Mouse (Mus musculus) left cerebral cortex, postnatal 10 days (tissue): ENCODE results near the gene Cirbp. TPM values are rescaled to one million over a fixed set of nuclear protein-coding genes. Genes with fewer than 3 reads are reported as not detected.
"Not testable (repeated sequence)": the region's sequence is repeated elsewhere in the genome, so short reads cannot be mapped to it uniquely, and the experiment has no call there.

Experiments used
- DNase-seq, 2 experiments: peaks; one replicate each; pipeline ENCODE4 v3.0.0; 2021 to 2022; ENCODE audit warnings: low spot score in 2 of 2, mixed read lengths in 1 of 2; ENCODE audit errors: extremely low spot score in 1 of 2
- intact Hi-C: fragments of 180-260 bp; cut with DNase I; formaldehyde crosslinking; loops from one replicate; pipeline ENCODE4 v1.15.1; 2025
- total RNA-seq, 2 experiments: library from RNA; stranded (reverse); gene quantifications; 2 replicates each; pipeline ENCODE4 v1.2.3; 2021

Gene Cirbp
- total RNA-seq, 2 experiments from 2014 or later, result 138 to 151 TPM

- intact Hi-C loops, result no loop called here
- no peak for DNase-seq
These were observed 22.8 kb downstream of the Cirbp start for GRCm38 (mm10) chr10:80188453-80189024.

- intact Hi-C loops, result no loop called here
- no peak for DNase-seq
These were observed 24.2 kb downstream of the Cirbp start for GRCm38 (mm10) chr10:80189999-80190398.

- peak; percentile 60 to 75 for DNase-seq
- intact Hi-C loops, result no loop called here
These were observed 24.8 kb downstream of the Cirbp start for GRCm38 (mm10) chr10:80190491-80191051.

- DNase-seq, result no peak
- intact Hi-C loops, result no loop called here
These were observed 28.2 kb downstream of the Cirbp start for GRCm38 (mm10) chr10:80193976-80194375.

- DNase-seq, result no peak
- intact Hi-C loops, result no loop called here
These were observed 28.7 kb downstream of the Cirbp start for GRCm38 (mm10) chr10:80194441-80194840.

- no peak for DNase-seq
- intact Hi-C loops, result no loop called here
These were observed 30.4 kb downstream of the Cirbp start for GRCm38 (mm10) chr10:80196167-80196566.

GRCm38 (mm10) chr10:80196778-80197581 lies 31.2 kb downstream of the Cirbp start:
- intact Hi-C loops, result no loop called here
- DNase-seq, result no peak

- peak; percentile 63 to 86 for DNase-seq
- intact Hi-C loops, result no loop called here
These were observed 33.7 kb downstream of the Cirbp start for GRCm38 (mm10) chr10:80199440-80200008.

- DNase-seq, result no peak
- intact Hi-C loops, result no loop called here
These were observed 34.7 kb downstream of the Cirbp start for GRCm38 (mm10) chr10:80200485-80200884.

- intact Hi-C loops, result no loop called here
- no peak for DNase-seq
These were observed 38.3 kb downstream of the Cirbp start for GRCm38 (mm10) chr10:80204055-80204454.

- intact Hi-C loops, result no loop called here
- DNase-seq, result no peak
These were observed 41.4 kb downstream of the Cirbp start for GRCm38 (mm10) chr10:80207201-80207600.

- no peak for DNase-seq
These were observed 41.9 kb downstream of the Cirbp start for GRCm38 (mm10) chr10:80207676-80208075.

GRCm38 (mm10) chr10:80208248-80208647 lies 42.5 kb downstream of the Cirbp start:
- intact Hi-C loops, result no loop called here

More at GRCm38 (mm10) chr10:80207676-80208075, 41.9 kb downstream of the Cirbp start:
- intact Hi-C loops, result no loop called here

GRCm38 (mm10) chr10:80208841-80209371 lies 43.1 kb downstream of the Cirbp start:
- intact Hi-C loops, result no loop called here

More at GRCm38 (mm10) chr10:80208248-80208647, 42.5 kb downstream of the Cirbp start:
- no peak for DNase-seq

GRCm38 (mm10) chr10:80211547-80212103 lies 45.8 kb downstream of the Cirbp start:
- intact Hi-C loops, DNase-seq: not testable (repeated sequence)

More at GRCm38 (mm10) chr10:80208841-80209371, 43.1 kb downstream of the Cirbp start:
- peak in 1 of 2 experiments; percentile 47 for DNase-seq

- DNase-seq, result no peak
- intact Hi-C loops, result no loop called here
These were observed 49.4 kb downstream of the Cirbp start for GRCm38 (mm10) chr10:80215048-80215772.

- intact Hi-C loops, result no loop called here
- no peak for DNase-seq
These were observed 54.9 kb downstream of the Cirbp start for GRCm38 (mm10) chr10:80220676-80221075.
